Comparison of ENCODE assay signal across 9 mouse cellular contexts in genomic region chr11:98075195-98075808, GRCm38 (mm10). TPM values are rescaled to one million over a fixed set of nuclear protein-coding genes. Genes with fewer than 3 reads are reported as not detected.
DNase-seq lines count a peak whose midpoint lies in the region; ATAC-seq lines count a peak whose summit lies in the region.
"Had no signal": no experiment of that assay in that cellular context is flagged by ENCODE, and none has a peak within 500 bp of the region (broad histone marks: within the 10 kb centered on the region; RNA-seq: fewer than 3 reads in every experiment).

No protein-coding gene starts in this region.

- no peaks in the 10 kb centered on the region for H3K9me3 ChIP-seq in hindbrain, embryonic 11.5 days (ENCODE audit: control insufficient read depth, low read length)
- H3K9me3 ChIP-seq: lung, embryonic 15.5 days had no signal

- H3K4me2 ChIP-seq in hindbrain, embryonic 11.5 days (replicated peaks; ENCODE audit: low read depth, low read length), result no peak overlapping the region
- H3K4me2 ChIP-seq: lung, embryonic 15.5 days had no signal

- no peaks in the 10 kb centered on the region for H3K36me3 ChIP-seq in hindbrain, embryonic 11.5 days (ENCODE audit: control insufficient read depth, insufficient read depth, low read length)
- H3K36me3 ChIP-seq: lung, embryonic 15.5 days had no signal

- H3K4me3 ChIP-seq in hindbrain, embryonic 11.5 days (ENCODE audit: low read depth, low read length), result no peak overlapping the region
- H3K4me3 ChIP-seq: lung, embryonic 15.5 days had no signal

- DNase-seq in MEL-GATA-1-ER (ENCODE audit: extremely low read depth, low read depth), result peak; percentile 57
- peak; percentile 95 for DNase-seq in cerebellum, adult 8-10 months
- peak; percentile 70 to 98 for DNase-seq in frontal cortex, adult 2 months (ENCODE audit: extremely low spot score in 1 of 2, low spot score in 1 of 2)
- peak; percentile 94 for DNase-seq in hindbrain, embryonic 11.5 days (ENCODE audit: low spot score)
- DNase-seq in layer of hippocampus, adult 9-10 months (ENCODE audit: low spot score), result peak; percentile 91
- peak; percentile 93 for DNase-seq in lung, postnatal 10 days
- DNase-seq in ovary, postnatal 36 days (ENCODE audit: low spot score), result peak; percentile 84
- peak; percentile 90 for DNase-seq in thymus, postnatal 14 days

- H3K4me1 ChIP-seq in hindbrain, embryonic 11.5 days (replicated peaks; ENCODE audit: control insufficient read depth, insufficient read depth, low read length), result no peaks in the 10 kb centered on the region
- H3K4me1 ChIP-seq: lung, embryonic 15.5 days had no signal

- WGBS in hindbrain, embryonic 11.5 days, result 21% methylated on average over 13 of the region's 13 CpGs

- H3K27ac ChIP-seq in hindbrain, embryonic 11.5 days (ENCODE audit: low read depth, low read length), result no peak overlapping the region
- H3K27ac ChIP-seq: lung, embryonic 15.5 days had no signal

- no peak overlapping the region for H3K9ac ChIP-seq in hindbrain, embryonic 11.5 days (ENCODE audit: low read depth, low read length)
- H3K9ac ChIP-seq: lung, embryonic 15.5 days had no signal

- H3K27me3 ChIP-seq in hindbrain, embryonic 11.5 days (ENCODE audit: control insufficient read depth, insufficient read depth, low read length), result no peaks in the 10 kb centered on the region
- H3K27me3 ChIP-seq: lung, embryonic 15.5 days had no signal

- no peak for ATAC-seq in hindbrain, embryonic 11.5 days (ENCODE audit: low FRiP score)

RNA-seq across cellular contexts. Expression of gene Stac2, which starts 22.0 kb away (rescaled TPM):
- 47.8 and 64.4 TPM in 2 replicates for polyA plus RNA-seq in frontal cortex, adult 2 months (2012; rRNA removed)
- polyA plus RNA-seq in hindbrain, embryonic 11.5 days (2014; fragmentation: Nextera tagmentation; extraction: Ambion mirVana), result 1.4 and 1.8 TPM in 2 replicates

RNA-seq across cellular contexts. Expression of gene Rpl19, which starts 48.8 kb away (rescaled TPM):
- 918 and 950 TPM in 2 replicates for polyA plus RNA-seq in frontal cortex, adult 2 months (2012; rRNA removed)
- polyA plus RNA-seq in hindbrain, embryonic 11.5 days (2014; fragmentation: Nextera tagmentation; extraction: Ambion mirVana), result 970 and 990 TPM in 2 replicates

RNA-seq across cellular contexts. Expression of gene Cacnb1, which starts 52.5 kb away (rescaled TPM):
- polyA plus RNA-seq in frontal cortex, adult 2 months (2012; rRNA removed), result 99.8 and 103 TPM in 2 replicates
- polyA plus RNA-seq in hindbrain, embryonic 11.5 days (2014; fragmentation: Nextera tagmentation; extraction: Ambion mirVana), result 13.1 and 18.3 TPM in 2 replicates

Comparison
In these comparisons a context has a peak if more than half of its experiments do, and no peak if none do; other contexts are left out.
1. RNA of gene Stac2, which starts 22.0 kb away (polyA plus RNA-seq): 47.8 to 64.4 TPM in frontal cortex, adult 2 months; 1.4 to 1.8 TPM in hindbrain, embryonic 11.5 days; every median in the first group is over 10 times any median in the second.
2. Peak in every context shown above with its lines, with median percentiles within 50 percentile points of each other: DNase-seq.